Mouse (Mus musculus) right cerebral cortex, adult 2 months (tissue): ENCODE measurements around the gene Pde2a.
A peak's percentile ranks its signal among the peaks of the same experiment; 100 is the strongest.

Source experiments
- DNase-seq, 2 experiments: peaks; one replicate each; pipeline ENCODE4 v3.0.0; 2021 to 2022; ENCODE audit warnings: low spot score in 2 of 2

The Pde2a gene

DNA sequence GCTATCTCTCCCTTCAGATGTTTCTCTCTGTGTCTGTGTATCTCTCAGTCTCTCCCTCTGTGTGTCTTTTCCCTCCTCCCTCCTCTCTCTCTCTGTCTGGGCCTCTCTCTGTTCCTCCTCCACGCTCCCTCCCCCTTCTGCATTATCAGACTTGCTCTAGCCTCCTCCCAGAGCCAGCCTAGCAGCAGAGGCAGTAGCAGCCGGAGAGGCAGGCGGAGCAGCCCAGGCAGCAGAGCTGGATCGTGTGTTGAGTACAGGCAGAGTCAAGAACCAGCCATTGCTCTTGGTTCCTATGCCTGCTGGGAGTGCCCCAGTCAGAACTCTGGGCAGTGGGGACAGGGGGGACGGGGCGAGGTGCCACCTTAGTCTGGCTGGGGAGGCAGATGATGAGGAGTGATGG lies at the start of gene Pde2a:
TSS of gene Pde2a (plus strand) at position 163 of the 400 bp plus-strand sequence.
- DNase-seq = peak; percentile 83 to 86

DNA sequence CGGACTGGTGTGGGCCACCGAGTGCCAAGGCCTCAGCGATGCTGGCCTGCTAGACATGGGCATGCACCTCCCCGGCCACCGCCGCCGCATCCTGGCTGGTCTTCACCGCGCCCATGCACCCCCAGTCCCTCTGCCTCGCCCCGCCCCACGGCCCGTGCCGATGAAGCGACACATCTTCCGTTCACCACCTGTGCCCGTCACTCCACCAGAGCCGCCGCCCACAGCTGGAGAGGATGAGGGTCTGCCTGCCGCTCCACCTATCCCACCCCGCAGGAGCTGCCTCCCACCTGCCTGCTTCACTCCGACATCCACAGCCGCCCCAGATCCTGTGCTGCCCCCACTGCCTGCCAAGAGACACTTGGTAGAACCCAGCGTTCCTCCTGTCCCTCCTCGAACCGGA lies 48.4 kb upstream of the Pde2a start:
- DNase-seq = no peak

DNA sequence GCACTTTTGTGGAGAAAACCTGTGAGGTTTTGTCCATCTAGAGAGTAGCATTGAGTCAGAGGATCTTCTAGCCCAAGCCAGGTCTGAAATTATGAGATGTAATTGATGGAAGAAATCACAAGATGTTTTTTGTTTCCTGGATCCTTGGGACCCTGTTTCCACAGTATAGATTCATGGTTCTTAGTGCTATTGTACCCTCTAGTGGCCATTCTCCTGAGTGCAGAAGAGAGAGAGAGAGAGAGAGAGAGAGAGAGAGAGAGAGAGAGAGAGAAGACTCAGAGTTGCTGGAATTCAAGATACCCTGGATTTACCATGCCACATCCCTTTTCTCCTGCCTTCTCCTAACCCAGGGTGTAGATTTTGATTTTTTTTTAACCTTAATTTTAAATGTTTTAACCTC lies 47.3 kb upstream of the Pde2a start:
- peak in 1 of 2 experiments; percentile 62 for DNase-seq

DNA sequence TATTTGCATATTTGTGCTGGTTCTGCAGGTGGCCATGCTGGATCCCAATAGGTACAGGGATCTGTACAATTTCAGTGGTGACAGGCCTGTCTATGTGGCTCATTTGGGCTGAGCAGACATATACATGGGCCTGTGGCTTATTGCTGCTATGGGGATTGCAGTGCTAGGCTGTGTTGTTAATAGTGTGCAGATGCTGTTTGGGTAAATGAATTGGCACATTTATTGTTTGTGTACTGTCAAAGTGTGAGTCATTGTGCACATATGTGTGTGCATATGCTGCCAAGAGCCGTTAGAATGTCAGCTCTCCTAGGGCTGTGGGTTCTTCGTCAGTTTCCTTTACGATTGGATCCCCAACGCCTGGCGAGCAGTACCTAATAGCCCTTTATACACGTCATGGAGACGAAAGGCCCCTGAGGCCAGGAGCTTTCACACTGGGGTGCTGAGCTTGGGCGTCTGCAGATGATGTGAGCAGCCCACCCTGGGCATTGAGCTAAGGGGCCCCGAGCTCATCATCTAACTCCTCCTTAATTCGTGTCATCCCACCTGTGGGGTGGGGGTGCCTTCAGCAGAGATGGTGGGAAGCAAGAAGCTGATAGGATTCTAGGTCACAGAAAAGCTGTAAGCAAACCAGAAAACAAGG lies 44.7 kb upstream of the Pde2a start:
- DNase-seq = no peak

DNA sequence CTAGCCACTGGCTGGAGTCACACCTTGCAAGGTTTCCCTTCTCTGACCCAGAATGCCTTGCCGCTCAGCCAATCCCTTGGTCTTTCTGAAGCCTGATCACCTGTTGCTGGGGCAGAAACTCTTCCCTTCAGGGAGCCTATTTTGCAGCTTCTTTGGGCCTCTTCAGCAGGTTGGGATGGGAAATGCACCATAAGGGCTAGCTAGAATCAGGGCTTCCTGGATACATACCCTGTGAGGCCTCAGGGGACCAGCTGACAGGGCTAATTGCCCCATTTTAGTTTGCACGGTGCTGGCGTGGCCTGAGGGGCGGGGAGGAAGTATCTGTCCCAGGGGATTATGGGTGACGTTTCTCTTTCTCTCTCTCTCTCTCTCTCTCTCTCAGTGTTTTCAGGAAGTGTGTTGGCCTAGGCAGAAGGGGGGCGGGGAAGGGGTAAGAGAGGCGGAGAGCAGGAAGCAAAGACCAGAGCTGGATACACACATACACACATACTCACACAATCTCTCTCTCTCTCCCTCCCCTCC lies 43.7 kb upstream of the Pde2a start:
- DNase-seq = no peak

DNA sequence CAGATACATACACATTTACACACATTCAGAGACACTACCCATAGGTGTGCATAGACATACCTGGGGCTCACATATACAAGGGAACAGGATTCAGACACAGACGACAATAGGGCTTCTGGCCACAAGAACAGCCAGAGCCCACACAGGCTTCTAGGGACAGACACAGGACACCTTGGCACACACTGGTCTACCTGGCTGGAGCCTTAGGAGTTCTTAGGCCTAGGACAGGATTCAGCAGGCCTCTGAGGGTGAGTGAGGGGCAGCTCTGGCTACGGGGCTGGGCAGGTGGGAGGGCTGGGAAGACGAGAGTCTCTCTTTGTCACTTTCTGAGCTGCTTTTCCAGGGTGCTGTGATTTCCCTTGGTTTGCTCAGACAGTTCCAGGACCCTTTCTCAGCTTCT lies 43.2 kb upstream of the Pde2a start:
- no peak for DNase-seq

DNA sequence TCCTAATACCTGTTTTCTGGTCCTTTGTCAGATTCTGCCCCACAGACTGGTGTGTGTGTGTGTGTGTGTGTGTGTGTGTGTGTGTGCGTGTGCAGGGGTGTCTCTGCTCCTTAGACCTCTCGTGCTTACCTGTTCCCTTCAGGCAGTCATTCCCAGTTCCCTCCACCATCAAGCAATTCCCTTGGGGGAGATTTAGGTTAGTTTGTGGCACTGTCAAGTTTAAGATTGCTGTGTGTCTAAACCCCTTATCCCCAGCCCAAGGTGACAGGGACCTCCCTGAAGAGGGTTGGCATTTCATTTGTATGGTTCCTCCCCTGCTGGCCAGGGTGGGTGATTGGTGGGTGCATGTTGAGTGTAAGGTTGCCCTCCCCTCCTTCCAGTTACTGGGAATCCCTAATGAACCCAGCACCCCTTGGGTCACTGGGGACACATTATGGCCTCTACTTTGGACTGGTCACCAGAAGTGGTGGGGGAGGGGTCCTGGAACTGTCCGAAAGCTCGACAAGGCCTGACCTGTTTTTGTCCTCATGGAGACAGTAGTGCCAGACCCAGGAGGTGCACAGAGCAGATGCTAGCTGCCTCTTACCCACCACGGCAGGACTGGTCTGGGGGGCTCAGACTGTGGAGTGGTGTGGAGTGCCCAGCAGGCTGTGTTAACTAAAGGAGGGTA lies 42.6 kb upstream of the Pde2a start:
- no peak for DNase-seq

DNA sequence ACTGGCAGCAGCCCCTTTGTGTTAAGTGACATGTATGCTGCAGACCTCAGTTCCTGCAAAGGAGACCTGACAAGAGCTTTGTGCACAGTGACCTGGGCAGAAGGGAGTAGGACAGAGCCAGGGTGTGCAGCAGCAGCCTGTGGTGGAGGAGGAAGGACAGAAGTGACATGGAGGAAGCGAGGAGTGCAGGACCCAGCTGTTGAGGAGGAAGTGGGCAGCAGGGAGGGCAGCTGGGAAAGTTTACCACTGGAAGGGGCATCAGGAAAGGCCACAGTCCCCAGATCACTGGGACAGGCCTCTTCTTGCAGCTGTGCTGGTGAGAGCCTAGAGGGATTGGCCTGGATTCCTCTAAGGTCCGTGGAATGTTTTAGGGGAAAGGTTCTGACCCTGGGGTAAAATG lies 41.8 kb upstream of the Pde2a start:
- DNase-seq = no peak

DNA sequence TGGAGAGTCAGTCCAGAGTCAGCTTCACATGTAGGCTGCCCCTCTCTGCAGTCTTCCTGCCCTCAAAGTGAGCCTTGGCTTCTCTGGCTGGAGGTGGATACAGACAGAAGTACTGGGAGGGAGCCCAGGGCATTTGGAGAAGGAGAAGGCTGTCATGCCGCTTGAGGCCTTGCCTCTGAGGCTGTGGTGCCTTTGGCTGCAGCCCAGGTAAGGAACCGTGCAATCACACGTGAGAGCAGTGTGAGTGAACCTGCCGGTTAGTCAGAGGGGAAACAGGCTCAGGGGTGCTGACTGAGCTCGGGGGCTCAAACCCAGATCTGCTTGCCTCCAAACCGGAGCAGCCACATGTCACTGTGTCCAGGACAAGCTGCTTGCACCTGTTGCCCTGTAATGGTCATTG lies 40.0 kb upstream of the Pde2a start:
- DNase-seq = no peak

DNA sequence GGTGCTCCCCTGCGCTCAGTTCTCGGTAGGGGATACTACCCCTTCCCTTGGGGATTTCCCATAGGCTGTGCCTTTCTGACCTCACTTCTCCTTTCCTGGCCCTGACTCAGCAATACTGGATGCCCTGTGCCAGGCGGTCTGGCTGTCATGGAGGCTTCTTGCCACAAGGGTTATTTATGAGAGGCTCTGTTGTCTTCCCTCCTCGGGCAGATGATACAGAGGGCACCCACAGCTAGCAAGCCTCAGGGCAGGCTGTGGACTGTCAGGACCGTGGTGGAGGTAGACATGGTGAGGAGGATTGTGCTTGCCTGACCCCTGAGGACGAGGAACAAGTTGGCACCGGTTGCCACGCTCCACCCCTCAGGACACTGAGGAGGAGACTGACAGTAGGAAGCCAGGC lies 39.1 kb upstream of the Pde2a start:
- DNase-seq = no peak

DNA sequence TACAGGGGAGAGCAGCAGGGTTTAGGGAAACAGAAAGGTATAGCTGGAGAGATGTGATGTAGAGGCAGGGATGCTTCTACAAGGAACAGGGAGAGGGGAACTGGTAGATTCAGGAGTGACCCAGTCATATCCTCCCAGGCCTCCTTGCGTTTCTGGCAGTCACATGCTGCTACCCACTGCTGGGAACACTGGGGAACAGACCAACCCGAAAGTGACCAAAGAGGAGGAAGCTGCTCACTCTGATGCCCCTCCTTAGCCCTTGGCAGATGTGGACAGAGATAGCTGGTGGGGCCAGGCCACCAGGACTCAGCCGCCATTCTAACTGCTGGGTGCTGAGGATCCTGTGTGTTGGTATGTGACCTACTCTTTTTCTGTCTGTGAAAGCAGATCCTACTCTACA lies 37.7 kb upstream of the Pde2a start:
- DNase-seq = no peak

DNA sequence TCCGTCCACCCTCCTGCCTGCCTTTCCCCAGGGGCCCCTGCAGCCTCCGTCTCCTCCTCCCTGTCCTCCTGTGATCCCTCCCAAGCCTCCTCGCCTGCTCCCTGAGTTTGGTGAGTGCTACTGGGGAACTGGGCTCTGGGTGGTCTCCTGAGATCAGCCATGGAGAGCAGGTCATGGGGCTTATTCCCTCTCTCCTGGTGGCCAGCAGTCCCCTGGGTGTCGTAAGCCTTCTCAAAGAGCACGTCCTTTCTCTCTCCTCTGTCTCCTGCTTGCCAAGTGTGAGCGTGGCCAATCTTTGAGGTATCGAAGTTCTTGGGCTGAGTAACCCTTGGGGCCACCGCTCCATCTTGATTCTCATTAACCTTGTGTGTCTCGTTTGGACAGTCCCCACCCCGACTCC lies 36.6 kb upstream of the Pde2a start:
- no peak for DNase-seq

DNA sequence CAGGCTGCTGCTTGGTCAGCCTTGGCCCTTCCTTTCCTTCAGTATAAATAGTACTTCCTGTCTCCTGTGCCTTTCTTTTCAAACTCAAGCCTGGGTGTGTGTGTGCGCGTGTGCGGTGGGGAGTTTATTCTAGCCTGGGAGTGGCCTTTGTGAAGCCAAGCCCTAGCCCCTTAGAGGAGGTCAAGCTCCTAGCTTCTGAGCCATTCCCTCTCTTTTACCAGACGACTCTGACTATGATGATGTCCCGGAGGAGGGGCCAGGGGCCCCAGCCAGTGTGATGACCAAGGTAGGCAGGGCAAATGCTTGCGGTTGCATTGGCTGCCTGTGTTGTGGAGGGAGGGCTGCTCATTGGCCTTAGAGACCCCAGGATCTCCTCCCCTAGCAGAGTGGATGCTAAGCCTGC lies 36.2 kb upstream of the Pde2a start:
- DNase-seq = no peak

DNA sequence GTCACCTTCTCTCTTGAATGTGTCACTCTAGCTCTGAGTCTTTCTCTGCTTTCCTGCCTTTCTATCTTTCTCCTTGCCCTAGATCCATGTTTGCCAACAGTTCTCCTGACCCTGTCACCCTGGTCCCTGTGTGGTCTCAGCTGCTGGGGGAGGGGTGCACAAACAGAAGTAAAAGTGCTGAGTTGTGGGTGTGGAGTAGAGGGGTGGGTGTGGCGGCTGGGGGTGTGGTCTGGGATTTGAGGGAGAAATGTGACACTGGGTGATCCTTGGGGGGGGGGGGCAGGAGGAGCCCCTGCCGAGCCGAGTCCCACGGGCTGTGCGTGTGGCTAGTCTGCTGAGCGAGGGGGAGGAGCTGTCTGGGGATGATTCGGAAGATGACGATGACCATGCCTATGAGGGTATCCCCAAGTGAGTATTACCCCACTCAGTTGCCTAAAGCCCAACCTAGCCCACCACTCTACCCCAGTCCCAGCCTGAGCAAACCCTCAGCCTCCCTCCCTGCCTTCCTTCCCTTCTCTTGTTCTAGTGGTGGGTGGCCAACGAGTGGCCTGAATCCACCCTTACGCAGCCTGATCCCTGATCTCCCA lies 35.5 kb upstream of the Pde2a start:
- DNase-seq = no peak

DNA sequence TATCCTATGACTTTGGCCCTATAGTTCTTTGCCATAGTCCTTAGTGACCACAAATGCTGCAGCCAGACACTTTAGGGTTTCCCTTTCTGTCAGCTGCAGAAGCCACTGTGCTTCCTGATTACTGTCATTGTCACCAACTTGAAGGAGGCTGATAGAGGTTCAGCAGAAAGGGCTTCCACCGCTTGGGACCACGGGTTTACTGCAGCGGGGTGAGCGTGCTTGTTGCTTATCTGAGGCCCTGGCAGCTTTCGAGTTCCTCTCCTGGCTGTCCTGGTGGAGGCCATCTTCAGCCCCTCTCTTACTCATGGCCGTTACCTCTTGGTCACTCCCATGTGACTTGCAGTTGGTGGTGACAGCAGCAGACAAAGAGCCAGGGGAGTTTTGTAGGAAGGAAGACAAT lies 32.2 kb upstream of the Pde2a start:
- DNase-seq = no peak

DNA sequence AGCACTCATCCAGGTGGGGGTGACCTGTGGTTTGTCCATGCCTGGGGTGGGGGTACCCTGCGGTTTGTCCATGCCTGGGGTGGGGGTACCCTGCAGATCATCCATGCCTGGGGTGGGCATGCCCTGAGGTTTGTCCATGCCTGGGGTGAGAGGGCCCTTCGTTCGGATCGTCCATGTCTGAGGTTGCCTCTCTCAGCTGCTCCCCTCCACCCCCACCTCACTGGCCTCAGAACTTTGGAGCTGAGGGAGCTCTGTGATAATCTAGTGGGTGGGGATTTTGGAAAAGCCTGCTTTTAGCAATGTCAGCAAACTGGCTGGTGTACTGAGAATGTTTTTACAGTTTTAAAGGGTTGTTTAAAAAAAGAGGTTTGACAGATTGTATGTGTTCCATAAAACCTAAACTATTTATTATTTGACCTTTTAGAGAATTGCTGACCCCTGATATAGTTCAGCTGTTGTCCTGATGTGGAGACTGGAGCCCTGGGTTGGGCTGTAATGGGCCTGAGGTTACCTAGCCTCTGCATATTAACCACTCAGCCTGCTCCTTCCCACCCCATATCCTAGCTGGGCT lies 29.5 kb upstream of the Pde2a start:
- DNase-seq = no peak

DNA sequence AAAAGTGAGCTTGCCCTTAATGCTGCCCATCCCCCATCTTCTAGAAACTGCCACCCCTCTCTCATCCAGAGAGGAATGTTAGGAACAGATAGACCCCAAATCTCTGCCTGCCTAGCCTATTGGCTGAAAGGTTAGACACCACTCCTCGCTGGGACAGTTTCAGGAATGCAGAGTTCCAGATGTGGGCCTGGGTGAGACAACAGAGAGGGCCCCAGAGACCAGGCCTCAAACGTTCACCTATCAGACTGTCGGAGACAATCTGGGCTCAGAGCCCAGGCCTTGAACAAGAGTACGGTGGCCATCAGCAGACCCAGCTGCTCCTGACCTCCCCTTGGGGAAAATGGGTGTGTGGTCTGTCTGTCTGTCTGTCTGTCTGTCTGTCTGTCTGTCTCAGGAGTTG lies 28.5 kb upstream of the Pde2a start:
- DNase-seq = no peak

DNA sequence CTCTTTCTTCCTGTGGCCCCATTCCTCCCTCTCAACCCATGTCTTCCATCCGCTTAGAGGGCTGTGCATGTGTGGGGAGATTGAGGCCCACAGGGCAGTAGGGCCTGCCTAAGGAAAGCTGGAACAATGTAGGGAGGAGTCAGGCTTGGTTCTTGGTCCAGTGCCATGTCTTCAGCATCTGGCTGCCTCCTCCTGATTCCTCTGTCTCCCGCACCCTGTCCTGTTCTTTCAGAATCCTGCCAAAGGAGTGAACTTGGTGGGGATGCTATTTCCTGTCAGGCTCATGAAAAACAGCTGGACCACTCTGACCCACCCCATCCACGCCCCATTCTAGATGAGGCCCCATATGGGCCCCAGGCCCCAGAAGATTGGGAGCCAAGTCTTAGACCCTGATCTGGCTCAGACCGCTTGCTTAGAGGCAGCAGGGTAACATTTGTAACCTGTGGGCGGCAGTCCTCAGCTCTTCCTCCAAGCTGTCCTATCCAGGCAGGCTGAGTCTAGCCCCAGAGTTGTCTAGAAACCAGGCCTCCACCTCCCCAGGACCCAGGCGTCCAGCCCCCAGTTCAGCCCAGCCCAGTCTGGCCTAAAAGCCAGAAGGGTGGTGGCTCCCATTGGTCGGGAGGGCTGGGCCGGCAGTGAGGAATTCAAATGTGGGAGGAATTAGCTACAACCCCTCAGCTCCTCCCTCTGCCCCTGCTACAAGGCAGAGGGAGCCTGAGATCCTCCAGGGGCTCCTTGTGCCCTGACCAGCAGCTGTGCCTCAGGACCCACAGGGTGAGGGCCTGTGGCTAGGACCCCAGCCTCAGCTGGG lies 27.6 kb upstream of the Pde2a start:
- DNase-seq = no peak

DNA sequence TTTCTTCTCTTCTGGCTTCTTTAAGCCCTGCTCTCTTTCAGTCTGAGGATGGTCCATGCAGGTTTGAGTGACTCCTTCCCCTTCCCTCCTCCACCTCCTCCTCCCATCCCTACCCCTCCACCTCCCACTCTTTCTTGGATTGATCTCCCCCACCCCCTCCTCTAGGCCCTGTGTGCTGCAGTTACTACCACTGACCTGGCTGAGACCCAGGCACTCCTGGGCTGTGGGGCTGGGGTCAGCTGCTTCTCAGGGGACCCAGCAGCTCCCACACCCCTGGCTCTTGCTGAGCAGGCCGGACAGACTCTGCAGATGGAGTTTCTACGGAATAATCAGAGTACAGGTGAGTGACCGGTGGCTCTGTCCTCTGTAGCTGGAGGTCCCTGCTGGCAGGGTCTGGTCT lies 26.9 kb upstream of the Pde2a start:
- DNase-seq = no peak

DNA sequence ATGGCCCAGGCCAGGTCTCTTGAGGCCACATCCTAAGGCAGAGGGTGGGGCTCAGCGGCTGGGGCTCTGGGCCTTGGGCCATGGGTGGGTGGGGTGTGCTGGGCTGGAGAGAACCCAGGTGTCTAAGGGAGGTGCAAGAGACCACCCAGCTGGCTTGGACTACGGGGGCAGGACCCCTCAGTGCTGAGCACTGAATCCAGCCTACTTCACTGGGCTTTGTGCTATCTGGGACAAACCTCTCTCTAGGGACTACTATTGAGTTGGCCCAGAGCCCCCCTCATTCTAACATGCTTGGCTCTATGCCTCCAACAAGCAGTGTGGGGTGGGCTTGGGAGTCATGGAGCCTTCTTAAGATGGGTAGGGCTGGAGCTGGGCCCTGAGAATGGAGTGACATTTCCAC lies 26.0 kb upstream of the Pde2a start:
- DNase-seq = no peak

DNA sequence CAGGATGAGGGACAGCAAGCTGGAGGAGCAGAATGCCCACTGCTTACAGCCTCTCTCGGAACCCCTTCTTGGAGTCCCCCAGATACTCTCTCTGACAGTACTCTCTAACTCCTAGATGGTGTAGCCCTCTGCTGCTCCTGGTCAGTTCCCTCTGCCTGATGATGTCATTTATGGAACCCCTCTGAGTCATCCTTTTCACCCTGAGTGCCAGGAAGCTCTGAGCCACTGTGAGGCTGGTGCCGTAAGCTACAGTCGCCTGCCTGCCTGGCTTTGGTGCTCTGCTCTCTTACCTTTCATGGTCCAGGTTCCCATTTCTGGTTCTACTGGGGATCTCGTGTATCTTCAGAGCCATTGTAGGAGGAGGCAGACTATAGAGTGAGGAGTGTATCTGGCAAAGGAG lies 24.3 kb upstream of the Pde2a start:
- no peak for DNase-seq

DNA sequence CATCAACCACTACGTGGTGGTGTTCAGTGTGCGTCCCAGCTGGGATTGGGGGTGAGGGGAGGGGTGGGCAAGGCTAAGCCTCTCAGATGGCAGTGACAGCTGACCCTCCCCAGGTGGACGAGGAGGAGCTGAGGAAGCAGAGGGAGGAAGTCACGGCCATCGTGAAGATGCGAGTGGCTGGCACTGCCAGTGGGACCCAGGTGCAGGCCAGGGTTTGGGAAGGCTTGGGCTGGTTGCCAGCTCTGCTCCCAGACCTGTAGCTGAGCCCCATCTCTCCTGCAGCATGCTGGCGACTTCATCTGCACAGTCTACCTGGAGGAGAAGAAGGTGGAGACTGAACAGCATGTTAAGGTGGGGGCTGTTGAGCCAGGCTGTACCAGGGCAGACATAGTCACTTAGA lies 20.0 kb upstream of the Pde2a start:
- DNase-seq = no peak
